Mouse (Mus musculus) cerebellum, postnatal 4 days (tissue): ENCODE measurements at regions not wholly inside any gene's neighbourhood (a gene's known extent, or its start where the extent isn't known, plus 50 kb on each side); places are given as distances from the start of the nearest gene placed in this dataset.
"Not testable (repeated sequence)": the region's sequence is repeated elsewhere in the genome, so short reads cannot be mapped to it uniquely, and the experiment has no call there.

Experiments
- DNase-seq, 2 experiments: peaks; one replicate each; pipeline ENCODE4 v3.0.0; 2022; ENCODE audit warnings: low spot score in 2 of 2, mixed read lengths in 1 of 2

DNA sequence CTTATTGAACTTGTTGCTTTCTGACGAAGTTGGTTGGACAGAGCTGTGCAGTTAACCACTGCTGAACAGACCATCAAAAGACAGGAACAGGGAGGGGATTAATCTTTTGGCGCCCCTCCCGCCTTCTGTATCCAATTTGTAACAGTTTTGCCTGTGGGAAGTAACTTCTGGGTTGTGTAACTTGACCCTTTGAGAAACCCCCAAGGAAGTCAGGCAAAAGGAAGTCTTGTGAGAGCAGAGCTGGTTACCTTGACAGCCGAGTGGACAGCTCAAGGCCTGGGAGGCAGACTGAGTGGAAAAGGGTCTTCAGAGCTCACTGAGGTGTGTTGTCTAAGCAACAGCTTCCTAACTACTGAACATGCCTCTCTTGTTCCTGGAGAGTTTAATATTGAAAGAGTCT is 75.8 kb upstream of the Hao2 start:
- no peak for DNase-seq

DNA sequence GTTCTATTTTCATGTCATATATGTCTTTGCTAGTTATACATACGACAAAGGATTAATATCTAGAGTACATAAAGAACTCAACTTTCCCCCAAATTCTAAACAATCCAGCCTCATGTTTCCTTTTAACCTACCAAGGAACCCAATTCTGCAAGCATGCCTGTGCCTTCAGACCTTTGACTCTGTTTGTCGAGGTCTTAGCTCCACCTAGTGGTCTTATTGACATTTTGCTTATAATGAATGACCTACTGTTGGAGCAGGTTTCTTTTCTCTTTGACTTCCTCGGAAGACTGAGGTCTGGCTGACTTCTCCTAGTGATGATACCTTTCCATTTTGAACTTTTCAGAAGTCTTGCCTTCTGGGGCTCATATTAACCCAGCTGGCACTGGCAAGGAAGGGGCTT is 82.7 kb upstream of the Hao2 start:
- DNase-seq, result no peak

DNA sequence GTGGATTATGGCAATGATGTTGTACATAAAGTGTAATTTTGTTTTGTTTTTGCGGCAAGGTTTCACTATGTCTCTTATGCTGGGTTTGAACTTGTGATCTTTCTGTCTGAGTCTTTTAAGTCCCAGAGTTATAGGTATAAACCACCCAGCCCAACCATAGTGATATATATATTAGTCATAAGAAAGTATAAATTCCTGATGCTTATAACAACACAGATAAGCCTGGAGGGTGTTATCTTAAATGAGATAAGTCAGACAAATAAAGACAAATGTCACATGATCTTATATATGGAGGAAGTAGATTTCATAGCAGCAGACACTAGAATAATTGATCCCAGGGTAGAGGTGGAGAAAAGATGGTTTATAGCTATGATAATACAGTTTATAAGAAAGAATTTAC is 89.7 kb upstream of the Hao2 start:
- no peak for DNase-seq

DNA sequence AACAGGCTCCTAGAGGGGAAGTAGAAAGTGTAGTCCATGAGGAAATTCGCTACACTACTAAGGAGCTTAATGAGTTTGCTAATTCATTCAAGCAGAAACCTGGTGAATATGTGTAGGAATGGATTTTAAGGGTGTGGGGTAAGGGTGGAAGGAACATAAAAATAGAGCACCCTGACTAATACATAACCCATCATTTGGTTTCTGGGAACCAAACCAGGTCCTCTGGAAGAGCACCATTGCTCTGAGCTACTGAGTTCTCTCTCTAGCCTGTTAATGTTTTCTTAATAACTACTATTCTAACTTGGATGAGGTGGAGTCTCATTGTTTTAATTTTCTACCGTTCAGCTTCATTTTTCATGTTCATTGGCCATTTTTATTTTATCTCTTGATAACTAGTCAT is 94.2 kb upstream of the Hao2 start:
- DNase-seq, result not testable (repeated sequence)

DNA sequence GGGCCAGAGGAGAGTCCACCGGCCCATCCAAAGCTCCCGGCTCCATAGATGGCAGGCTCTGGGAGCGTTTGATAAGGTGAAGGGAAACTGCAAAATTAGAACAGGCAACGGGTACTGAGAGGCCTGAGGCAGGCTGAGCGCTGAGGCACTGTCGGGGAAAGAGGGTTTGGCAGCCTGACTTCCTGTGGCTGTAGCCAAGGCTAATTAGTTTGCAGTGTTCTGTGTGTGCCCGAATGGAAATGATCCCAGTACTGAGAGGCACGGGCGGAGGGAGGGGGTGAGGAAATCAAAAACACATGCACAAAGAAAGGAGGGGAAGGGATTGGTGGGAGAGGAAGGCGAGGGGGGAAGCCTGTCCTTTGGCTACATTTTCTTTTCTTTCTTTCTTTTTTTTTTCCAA is 97.8 kb upstream of the Hao2 start:
- DNase-seq, result peak in 1 of 2 experiments; percentile 7

DNA sequence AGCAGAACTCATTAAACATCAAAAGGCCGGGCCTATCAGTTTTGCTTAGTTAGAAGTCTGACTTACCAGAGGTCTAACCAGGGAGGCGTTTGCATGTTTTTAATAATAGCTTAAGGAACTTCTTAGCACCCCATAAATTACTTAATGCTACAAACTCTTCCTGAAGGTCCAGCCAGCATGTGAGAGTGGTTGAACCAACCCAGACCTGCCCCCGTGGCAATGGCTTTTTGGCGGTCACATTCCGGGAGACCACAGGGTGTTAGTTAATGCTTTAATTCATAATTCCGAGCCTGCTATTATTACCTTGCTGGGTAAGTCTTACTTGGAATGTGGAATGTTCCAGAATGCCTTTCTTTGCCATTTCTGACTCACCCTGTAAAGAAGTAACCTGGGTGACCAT is 98.2 kb upstream of the Hao2 start:
- no peak for DNase-seq

DNA sequence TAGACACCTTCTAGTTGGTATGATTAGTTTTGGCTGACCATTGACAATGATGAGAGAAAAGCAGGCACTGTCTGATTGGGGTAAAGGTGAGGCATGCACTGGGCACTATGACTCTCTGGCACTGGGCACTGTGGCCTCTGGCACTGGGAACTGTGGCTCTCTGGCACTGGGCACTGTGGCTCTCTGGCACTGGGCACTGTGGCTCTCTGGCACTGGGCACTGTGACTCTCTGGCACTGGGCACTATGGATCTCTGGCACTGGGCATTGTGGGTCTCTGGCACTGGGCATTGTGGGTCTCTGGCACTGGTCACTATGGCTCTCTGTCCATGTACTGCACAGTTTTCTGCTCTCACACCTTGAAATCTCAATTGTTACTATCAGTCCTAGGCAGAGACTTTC is 101.0 kb upstream of the Hao2 start:
- DNase-seq, result no peak

DNA sequence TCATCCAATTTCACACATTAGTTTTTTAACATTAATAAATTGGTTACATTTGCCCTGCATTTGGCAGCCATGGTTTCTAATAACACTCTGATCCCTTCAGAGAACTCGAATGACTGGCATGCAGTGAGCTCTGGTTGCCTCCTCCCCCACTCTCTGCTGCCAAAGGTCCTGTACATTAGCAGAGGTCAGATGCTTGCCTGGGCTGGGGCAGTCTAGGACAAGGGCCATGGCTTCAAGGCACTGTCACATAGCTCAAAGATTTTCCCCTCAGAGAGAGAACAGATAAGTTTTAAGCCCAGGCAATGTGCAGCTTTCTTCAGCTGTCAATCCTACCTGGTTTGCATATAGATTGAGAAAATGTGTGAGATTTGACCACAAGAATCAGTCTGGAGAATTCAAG is 110.2 kb upstream of the Wars2 start:
- DNase-seq, result no peak

DNA sequence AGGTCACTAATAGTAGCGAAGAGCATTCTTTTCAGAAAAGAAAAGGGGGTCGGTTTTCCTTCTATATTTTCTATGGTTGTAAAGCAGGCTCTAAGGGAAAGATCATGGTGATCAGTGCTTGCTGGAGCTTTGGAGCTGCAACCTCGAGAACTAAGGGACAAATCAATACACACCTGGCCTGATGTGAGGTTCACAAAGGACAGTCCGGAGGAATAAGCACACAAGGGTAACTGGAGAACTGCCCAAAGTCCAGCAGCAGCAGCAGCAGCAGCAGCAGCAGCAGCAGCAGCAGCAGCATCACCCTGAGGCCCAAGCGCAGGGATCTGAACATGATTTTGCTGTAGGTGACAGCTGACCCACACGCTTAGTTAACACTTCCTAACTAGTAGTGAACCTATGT is 94.7 kb upstream of the Wars2 start:
- no peak for DNase-seq

DNA sequence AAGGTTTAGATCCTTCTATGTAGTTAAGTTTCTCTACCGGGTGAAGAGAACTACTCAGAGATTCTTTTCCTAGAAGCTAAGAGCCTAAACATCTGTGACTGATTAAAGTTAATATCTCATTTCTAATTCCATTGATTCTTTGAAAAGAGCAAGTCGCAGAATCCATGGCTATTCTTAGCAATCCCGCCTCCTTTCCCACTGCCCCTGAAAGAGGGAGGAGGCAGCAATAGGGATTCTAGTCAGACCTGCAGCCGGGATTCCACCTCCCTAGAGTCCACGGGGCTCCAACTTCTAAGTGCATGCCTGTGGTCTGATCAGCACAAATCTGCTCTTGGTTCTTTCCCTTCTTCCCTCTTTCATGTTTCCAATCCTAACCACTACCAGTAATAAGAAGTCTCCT is 93.7 kb upstream of the Wars2 start:
- DNase-seq, result no peak

DNA sequence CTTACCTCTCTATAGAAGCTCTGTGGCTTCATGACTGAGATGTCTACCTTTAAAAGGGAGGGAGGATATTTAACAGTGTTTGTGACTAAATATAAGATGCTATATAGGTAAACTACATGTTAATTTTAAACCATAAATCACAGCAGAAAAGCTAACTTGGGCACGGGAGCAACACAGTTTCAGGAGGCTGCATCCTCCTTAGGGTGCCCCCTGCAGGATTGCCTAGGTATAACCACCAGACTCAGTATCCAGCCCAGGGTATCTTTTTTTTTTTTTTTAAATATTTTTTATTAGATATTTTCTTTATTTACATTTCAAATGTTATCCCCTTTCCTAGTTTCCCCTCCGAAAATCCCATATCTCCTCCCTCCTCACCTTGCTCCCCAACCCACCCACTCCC is 91.6 kb upstream of the Wars2 start:
- no peak for DNase-seq

DNA sequence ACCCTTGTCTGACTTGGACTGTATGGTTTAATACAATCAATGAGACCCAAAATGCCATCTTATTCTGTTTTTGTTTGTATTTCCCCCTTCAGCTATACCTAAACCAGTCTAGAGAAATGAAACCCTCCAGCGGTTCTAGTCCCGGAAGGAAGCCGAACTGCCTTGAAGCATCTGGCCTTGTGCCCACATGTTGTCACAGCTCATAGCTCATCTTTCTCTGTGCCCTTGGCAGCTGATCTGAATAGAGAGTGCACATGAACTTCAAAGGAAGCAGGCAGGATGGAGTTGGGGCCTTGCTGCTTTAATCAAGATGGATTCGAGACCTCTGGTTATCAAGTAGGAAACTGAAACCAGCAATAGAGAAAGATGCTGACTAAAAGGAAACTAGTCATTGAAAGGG is 88.7 kb upstream of the Wars2 start:
- DNase-seq, result no peak

DNA sequence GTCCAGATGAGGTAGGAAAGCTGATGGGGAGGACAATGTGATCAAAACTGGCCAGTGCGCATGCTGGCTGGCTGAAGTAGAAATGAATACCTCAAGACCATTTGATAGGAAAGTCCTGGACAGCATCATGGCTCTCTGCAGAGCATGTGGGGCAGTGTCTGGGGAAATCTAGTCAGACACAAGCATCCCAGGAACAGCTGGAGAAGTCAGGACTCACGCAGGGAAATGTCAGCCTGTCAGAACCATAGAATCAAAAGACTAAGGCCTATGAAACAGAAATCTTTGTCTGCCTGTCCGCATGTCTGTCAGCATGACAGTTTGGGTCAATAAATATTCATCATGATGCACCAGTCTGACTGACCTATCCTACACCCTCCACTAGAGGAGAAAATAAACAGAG is 73.7 kb upstream of the Wars2 start:
- no peak for DNase-seq
